Mouse (Mus musculus): ENCODE measurements at regions not wholly inside any gene's neighbourhood (a gene's known extent, or its start where the extent isn't known, plus 50 kb on each side); places are given as distances from the start of the nearest gene placed in this dataset.

DNA sequence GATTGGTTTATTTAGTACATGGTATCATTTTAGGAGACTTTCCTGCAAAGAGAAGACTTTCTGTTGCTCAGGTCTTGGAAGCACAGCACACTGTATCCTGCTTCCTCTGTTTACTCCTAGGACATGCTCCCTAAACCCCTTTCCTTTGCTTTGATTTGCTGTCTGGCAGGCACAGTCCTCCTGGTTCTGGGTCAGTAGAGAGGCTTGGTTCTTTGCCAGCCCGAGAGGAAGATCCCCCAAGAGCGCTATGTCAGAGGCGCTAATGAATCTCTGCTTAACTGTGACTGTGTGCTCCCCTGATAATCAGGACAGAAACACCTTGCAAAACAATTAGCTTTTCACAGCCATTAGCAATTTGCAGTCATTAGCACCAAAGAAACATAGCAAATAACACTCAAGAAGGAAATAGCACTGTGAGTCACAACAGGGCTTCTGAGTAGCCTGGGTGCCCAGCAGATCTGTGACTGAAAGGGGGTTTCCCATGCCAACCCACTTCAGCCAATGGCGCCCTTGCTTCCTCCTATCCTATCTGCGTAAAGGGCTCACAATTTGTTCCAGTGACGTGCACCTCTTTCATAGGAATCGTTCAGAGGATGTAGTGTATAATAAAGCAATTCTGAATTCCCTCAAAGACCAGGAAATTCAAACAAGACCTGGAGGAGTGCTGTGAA lies 145.5 kb downstream of the Gm815 start:
- H3K4me1 ChIP-seq: peaks cover 13% of the 10 kb centered on the region
- H3K27me3 ChIP-seq (replicated peaks): no peaks in the 10 kb centered on the region
- no peaks in the 10 kb centered on the region for H3K9me3 ChIP-seq
- no peaks in the 10 kb centered on the region for H3K36me3 ChIP-seq
- 56% methylated on average over 7 of the region's 7 CpGs for WGBS
- no peak overlapping the region for H3K4me3 ChIP-seq
- no peak overlapping the region for H3K9ac ChIP-seq
- H3K4me2 ChIP-seq: no peak overlapping the region
- no peak overlapping the region for H3K27ac ChIP-seq (replicated peaks)
- ATAC-seq (ENCODE audit: extremely low read depth, insufficient number of reproducible peaks, low FRiP score, low TSS enrichment): no peak

DNA sequence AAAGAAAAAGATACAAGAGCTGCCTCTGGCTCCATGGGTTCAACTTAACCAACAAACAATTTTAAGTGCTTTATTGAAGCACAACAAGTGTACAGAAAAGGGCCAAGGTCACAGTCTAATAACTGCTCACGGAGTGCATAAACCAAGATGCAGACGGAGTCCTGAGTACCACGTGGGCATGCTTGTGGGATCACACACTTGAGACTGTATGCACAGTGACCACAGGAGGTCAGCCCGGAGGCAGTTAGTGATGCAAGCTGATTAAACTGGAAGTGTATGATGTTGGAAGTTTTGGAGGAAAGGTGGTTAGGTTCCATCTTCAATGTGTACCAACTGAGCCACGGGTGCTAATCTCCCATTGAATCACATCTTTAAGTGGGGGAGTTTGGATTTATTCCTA lies 146.9 kb downstream of the Gm815 start:
- Histone ChIP-seq H3K4me1 (peaks cover 16% of the 10 kb centered on the region), H3K27me3 (replicated peaks) (no peaks in the 10 kb centered on the region), H3K36me3 (no peaks in the 10 kb centered on the region), H3K9me3 (no peaks in the 10 kb centered on the region), H3K4me2 (0 out of 2 replicates have a peak overlapping the region, but pooled peaks have one; percentile 11), H3K4me3 (no peak overlapping the region), H3K27ac (replicated peaks) (peak overlapping the region; percentile 38), H3K9ac (no peak overlapping the region)
- no peak for ATAC-seq (ENCODE audit: extremely low read depth, insufficient number of reproducible peaks, low FRiP score, low TSS enrichment)
- WGBS: 49% methylated on average over 5 of the region's 5 CpGs

DNA sequence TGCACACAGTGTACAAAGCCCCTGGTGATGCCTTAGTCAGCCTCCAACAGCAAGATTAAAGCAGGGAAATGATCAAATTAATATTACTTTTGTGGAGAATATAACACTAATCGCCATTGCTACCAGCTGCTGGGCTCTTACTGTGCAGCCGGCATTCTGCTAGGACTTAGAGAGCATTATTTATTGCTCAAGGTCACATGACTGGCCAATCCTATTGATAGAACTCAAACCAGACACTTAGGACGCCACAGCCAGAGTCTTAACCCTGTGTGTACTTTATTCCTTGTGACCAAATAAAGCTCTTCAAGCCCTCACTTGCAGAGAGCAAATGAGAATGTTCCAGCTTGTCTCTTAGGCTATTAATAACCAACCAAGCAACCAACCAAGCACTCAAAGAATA lies 152.6 kb downstream of the Gm815 start:
- Histone ChIP-seq H3K27ac (replicated peaks) (peak overlapping the region; percentile 88), H3K36me3 (no peaks in the 10 kb centered on the region), H3K9me3 (no peaks in the 10 kb centered on the region), H3K27me3 (replicated peaks) (no peaks in the 10 kb centered on the region), H3K4me3 (no peak overlapping the region), H3K4me2 (peak overlapping the region; percentile 22; the same call in 1 of the 2 replicates), H3K9ac (peak overlapping the region; percentile 53; the same call in 1 of the 2 replicates), H3K4me1 (peaks cover 19% of the 10 kb centered on the region)
- ATAC-seq (ENCODE audit: extremely low read depth, insufficient number of reproducible peaks, low FRiP score, low TSS enrichment): no peak
- 41% methylated on average over 3 of the region's 3 CpGs for WGBS

DNA sequence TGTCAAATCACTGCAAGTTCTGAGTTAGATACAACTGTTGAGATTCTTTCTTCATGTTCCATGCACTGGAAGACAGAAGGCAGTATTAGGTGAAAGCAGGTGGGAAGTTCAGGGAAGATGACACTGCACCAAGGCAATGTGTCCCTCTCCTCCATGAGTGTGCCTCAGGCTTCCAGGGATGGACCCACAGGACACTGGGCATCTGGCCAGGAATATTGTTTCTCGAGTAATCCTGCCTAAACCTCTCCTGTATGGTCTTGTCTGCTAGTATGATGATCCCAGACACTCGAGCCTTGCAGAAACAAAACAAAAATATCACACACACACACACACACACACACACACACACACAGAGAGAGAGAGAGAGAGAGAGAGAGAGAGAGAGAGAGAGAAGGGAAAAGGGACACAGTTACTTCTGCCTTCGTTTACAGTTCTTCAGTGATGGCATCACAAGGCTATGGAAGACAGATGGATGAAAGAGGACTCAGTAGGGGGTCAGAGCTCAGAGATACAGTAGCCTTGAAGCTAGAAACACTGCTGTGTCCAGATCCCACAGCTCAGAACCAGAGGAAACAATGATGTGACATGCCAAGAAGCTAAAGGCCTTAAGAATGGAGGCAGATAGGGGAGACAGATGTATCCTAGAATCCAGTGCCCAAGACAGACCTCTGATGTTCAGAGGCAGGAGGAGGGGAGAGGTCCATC lies 154.8 kb downstream of the Gm815 start:
- no peak overlapping the region for H3K4me3 ChIP-seq
- H3K36me3 ChIP-seq: no peaks in the 10 kb centered on the region
- peaks cover 19% of the 10 kb centered on the region for H3K4me1 ChIP-seq
- no peak overlapping the region for H3K4me2 ChIP-seq
- H3K27me3 ChIP-seq (replicated peaks): no peaks in the 10 kb centered on the region
- ATAC-seq (ENCODE audit: extremely low read depth, insufficient number of reproducible peaks, low FRiP score, low TSS enrichment): no peak
- H3K9me3 ChIP-seq: no peaks in the 10 kb centered on the region
- 33% methylated on average over 3 of the region's 3 CpGs for WGBS
- H3K9ac ChIP-seq: no peak overlapping the region
- no peak overlapping the region for H3K27ac ChIP-seq (replicated peaks)

DNA sequence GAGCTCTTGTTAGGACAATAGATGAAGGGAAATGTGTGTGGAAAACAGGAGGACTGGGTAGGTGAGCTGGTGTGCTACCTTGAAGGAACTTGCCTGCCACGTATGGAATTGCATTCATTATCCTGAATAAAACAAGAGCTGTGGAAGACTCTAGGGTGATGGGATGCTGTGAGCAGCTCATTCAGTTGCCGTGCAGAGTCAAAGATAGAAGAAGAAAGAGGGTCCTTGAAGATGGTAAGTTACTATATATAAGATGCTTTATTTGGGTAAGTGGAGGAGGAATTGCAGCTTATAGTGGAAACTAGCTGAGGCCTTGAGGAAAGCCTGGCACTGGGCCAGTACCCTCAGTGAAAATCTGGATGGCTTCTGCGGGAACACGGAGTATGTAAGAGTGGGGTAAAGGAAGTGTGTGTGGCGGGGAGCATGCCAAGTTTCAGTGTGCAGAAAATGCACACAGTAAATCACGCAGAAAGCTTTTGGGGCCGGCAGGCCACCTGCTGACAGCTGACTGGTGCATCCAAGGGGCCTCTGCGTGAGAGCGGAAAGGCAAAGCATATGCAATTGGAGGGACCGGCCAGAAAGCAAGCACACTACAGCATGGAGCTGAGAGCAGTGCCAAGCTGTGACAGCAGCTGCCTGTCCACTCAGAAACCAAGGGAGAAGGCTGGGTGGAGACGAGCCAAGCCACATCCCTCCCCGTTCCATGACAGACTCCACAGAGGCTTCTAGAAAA lies 149.7 kb upstream of the Vldlr start:
- Histone ChIP-seq H3K4me2 (peak overlapping the region; percentile 51), H3K4me1 (peaks cover 39% of the 10 kb centered on the region), H3K9me3 (no peaks in the 10 kb centered on the region), H3K36me3 (no peaks in the 10 kb centered on the region), H3K27me3 (replicated peaks) (no peaks in the 10 kb centered on the region), H3K4me3 (no peak overlapping the region), H3K27ac (replicated peaks) (peak overlapping the region; percentile 67), H3K9ac (no peak overlapping the region; the same call in 1 of the 2 replicates)
- no peak for ATAC-seq (ENCODE audit: extremely low read depth, insufficient number of reproducible peaks, low FRiP score, low TSS enrichment)
- 34% methylated on average over 12 of the region's 12 CpGs for WGBS

DNA sequence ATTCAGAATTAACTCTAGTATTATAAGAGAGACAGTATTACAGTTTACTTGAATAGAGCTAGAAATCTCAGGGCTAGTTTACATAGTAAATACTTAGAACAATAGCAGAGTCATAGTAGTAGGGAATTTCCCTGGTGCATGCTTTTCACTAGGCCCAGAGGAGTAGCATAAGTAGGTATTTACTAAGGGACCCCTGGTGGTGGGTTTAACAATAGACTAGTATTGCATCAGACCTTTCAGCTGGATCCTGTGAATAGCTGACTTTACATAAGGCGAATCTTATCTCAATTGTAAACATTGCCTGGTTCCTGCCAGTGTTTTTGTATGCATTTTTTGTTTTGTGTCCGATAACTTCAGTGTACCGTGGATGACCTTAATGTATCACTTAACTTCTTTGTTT lies 143.0 kb upstream of the Vldlr start:
- 62% methylated on average over 3 of the region's 3 CpGs for WGBS
- Histone ChIP-seq H3K9me3 (no peaks in the 10 kb centered on the region), H3K4me3 (no peak overlapping the region), H3K27me3 (replicated peaks) (no peaks in the 10 kb centered on the region), H3K9ac (no peak overlapping the region), H3K27ac (replicated peaks) (no peak overlapping the region), H3K4me2 (no peak overlapping the region), H3K36me3 (no peaks in the 10 kb centered on the region), H3K4me1 (peaks cover 14% of the 10 kb centered on the region)
- ATAC-seq (ENCODE audit: extremely low read depth, insufficient number of reproducible peaks, low FRiP score, low TSS enrichment): no peak

DNA sequence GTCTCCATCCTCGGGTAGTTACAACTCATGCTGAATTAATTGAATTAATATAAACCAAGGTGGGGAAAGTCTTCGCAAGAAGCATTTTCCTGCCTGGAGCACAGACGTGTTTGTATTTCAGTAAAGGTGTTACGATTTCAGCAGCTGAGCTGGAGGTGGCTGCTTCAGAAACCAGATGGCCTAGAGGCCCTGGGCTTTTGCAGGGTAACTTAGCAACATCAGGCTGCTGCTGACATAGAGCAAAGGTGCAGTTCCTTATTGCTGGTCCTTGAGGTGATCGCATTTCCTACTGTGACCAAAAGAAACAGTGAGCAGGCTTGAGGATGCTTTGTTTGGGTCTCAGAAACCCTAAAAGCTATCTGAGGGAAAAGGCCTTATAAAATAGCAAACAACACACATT lies 141.3 kb upstream of the Vldlr start:
- H3K36me3 ChIP-seq: no peaks in the 10 kb centered on the region
- WGBS: 69% methylated on average over 5 of the region's 5 CpGs
- no peak overlapping the region for H3K4me2 ChIP-seq
- no peak for ATAC-seq (ENCODE audit: extremely low read depth, insufficient number of reproducible peaks, low FRiP score, low TSS enrichment)
- H3K27me3 ChIP-seq (replicated peaks): no peaks in the 10 kb centered on the region
- H3K4me1 ChIP-seq: peaks cover 14% of the 10 kb centered on the region
- H3K27ac ChIP-seq (replicated peaks): no peak overlapping the region
- no peak overlapping the region for H3K9ac ChIP-seq
- H3K9me3 ChIP-seq: no peaks in the 10 kb centered on the region
- H3K4me3 ChIP-seq: no peak overlapping the region

DNA sequence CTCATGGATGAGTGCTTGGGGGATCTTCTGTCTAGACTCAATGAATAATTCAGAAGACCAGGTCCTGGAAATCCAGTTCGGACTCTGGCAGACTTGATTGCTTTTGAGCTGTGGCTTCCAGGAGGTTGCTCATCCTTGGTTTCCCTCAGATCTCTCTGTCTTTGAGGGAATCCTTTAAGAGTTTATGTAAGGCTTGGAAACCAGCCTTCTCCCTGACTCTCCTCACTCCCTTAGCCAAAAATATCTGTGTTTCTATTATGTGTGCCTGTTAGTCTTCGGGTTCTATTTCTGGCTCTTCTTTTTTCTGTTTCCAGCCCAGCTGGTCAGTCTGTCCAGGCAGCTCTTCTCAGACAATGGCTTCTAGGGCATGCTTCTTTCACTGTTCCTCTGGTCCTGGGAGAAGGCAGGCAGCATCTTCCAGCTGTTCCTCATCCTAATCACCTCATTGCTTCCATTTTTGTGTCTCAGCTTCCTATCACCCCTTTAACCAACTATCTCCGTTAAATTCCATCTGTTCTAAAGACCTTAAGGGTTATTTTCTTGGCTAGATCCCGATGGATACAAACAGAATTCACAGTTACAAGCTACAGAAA lies 139.3 kb upstream of the Vldlr start:
- H3K9ac ChIP-seq: no peak overlapping the region
- no peak for ATAC-seq (ENCODE audit: extremely low read depth, insufficient number of reproducible peaks, low FRiP score, low TSS enrichment)
- H3K36me3 ChIP-seq: no peaks in the 10 kb centered on the region
- 48% methylated on average over 4 of the region's 4 CpGs for WGBS
- 0 out of 2 replicates have a peak overlapping the region, but pooled peaks have one; percentile 1 for H3K4me2 ChIP-seq
- no peaks in the 10 kb centered on the region for H3K27me3 ChIP-seq (replicated peaks)
- H3K4me3 ChIP-seq: no peak overlapping the region
- no peaks in the 10 kb centered on the region for H3K9me3 ChIP-seq
- H3K27ac ChIP-seq (replicated peaks): peak overlapping the region; percentile 41; the same call in 1 of the 2 replicates
- H3K4me1 ChIP-seq: peaks cover 14% of the 10 kb centered on the region

DNA sequence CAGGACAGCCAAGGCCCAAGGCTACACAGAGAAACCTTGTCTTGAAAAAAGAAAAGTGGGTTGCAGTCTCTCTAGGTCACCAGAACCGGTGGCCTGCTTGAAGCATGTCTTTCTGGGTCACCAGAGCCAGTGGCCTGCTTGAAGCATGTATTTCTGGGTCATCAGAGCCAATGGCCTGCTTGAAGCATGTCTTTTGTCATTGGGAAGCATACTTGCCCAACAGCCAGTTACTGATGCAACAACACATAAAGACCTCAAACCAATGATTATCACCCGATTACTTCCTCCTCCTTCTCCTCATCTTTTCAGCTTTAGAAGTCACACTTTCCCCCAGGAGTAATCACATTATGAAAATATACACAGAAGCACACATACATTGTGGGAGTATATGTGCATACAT lies 128.9 kb upstream of the Vldlr start:
- H3K4me2 ChIP-seq: no peak overlapping the region
- H3K9me3 ChIP-seq: peaks cover 3% of the 10 kb centered on the region; the same call in 1 of the 2 replicates
- H3K9ac ChIP-seq: no peak overlapping the region
- no peak for ATAC-seq (ENCODE audit: extremely low read depth, insufficient number of reproducible peaks, low FRiP score, low TSS enrichment)
- no peak overlapping the region for H3K27ac ChIP-seq (replicated peaks)
- no peak overlapping the region for H3K4me3 ChIP-seq
- H3K4me1 ChIP-seq: peaks cover 6% of the 10 kb centered on the region
- H3K36me3 ChIP-seq: no peaks in the 10 kb centered on the region
- H3K27me3 ChIP-seq (replicated peaks): no peaks in the 10 kb centered on the region
- WGBS: 64% methylated on average over 2 of the region's 2 CpGs

DNA sequence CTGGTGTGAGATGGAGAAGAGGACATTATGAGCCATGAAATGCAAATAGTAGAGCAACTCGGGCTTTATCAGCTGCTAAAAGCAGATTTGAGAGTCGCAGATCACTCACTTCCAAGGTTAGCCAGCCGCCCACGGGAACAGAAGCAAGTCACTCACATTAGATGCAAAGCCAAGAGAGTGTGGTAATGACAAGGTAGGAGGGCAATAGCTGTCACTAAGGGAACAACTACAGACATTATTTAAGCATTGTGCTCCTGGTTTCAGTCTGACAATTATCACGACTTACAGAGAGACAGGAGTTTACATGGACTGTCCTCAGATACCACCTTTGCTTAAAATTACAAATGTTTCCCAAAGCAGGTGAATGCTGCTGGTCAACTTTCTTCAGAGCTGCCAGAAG lies 128.5 kb upstream of the Vldlr start:
- Histone ChIP-seq H3K4me2 (no peak overlapping the region), H3K9ac (no peak overlapping the region), H3K27ac (replicated peaks) (no peak overlapping the region), H3K9me3 (peaks cover 3% of the 10 kb centered on the region; the same call in 1 of the 2 replicates), H3K36me3 (no peaks in the 10 kb centered on the region), H3K4me3 (no peak overlapping the region), H3K27me3 (replicated peaks) (no peaks in the 10 kb centered on the region), H3K4me1 (peaks cover 6% of the 10 kb centered on the region)
- 39% methylated on average over 5 of the region's 5 CpGs for WGBS
- no peak for ATAC-seq (ENCODE audit: extremely low read depth, insufficient number of reproducible peaks, low FRiP score, low TSS enrichment)

DNA sequence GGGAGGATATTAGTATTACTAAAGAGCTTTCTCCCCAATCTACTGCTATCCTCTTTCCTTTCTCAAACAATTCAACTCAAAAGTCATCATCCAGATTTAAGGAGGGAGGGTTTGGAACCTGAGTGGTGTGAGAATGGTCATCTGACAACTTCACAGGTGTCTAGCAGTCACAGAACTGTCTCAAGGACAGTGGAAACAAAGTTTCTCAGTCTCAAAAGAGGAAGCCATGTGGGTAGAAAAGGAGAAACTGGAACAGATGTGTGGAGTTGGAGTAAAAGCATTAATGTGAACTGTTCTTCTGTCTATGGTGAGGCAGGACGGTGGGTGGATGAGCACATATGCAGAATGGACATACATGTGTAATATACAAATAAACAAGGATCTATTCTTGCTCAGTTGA lies 127.2 kb upstream of the Vldlr start:
- 83% methylated on average over 1 of the region's 1 CpGs for WGBS
- no peak for ATAC-seq (ENCODE audit: extremely low read depth, insufficient number of reproducible peaks, low FRiP score, low TSS enrichment)
- Histone ChIP-seq H3K36me3 (no peaks in the 10 kb centered on the region), H3K27me3 (replicated peaks) (no peaks in the 10 kb centered on the region), H3K4me1 (peaks cover 6% of the 10 kb centered on the region), H3K4me3 (no peak overlapping the region), H3K9ac (no peak overlapping the region), H3K4me2 (no peak overlapping the region), H3K27ac (replicated peaks) (no peak overlapping the region), H3K9me3 (peaks cover 4% of the 10 kb centered on the region; the same call in 1 of the 2 replicates)
